Mouse (Mus musculus): ENCODE results near the gene Irf3.

DNA sequence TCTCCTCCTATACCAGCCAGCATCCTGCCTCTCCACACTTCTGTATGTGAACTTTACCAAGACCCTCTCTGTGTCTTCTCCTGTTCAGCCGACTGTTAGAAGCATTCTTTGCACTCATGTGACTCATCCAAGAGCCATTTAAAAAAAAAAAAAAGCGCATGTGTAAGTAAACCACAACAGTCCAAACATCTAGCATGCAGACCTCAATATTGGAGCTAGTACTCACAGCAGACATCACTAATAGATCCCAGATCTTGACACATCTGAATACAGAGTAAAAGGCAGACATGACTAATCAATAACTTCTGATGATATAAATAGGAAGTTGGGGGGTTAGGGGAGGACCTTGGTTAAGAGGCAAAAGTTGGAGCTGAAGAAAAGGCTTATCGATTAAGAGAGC is 38.2 kb downstream of the Irf3 start:
- TF ChIP-seq CTCF (IDR thresholded peaks at IDR 0.05; ENCODE audit: low read depth) (no peak), EP300 (IDR thresholded peaks at IDR 0.05; ENCODE audit: low read depth) (no peak)

Measured in liver, embryonic 14.5 days (tissue).